19 mouse cellular contexts compared by ENCODE assay signal in the genomic region with DNA sequence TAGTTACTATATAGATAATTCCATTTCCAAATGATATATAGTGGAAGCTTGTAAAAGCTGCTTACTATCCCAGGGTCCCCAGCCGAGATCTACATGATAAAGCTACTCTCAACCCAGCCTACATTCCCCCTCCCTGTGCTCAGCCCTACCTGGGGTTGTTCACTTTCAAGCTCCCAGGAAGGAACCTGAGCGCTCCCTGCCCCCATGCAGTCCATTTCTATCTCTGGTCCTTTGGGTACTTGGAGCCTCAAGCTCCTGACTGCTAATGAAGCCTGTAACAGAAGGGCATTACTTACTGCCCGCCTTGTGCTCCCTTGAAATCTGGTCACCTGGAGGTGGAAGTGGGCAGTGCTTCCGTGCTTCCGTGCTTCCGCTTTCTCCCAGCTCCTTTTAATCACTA. TPM values are rescaled to one million over a fixed set of nuclear protein-coding genes. Genes with fewer than 3 reads are reported as not detected.
DNase-seq lines count a peak whose midpoint lies in the region; ATAC-seq and TF ChIP-seq lines count a peak whose summit lies in the region.
"Had no signal": no experiment of that assay in that cellular context is flagged by ENCODE, and none has a peak within 500 bp of the region (broad histone marks: within the 10 kb centered on the region; RNA-seq: fewer than 3 reads in every experiment).

No protein-coding gene starts in this region.

- no peak overlapping the region for H3K4me2 ChIP-seq in intestine, embryonic 15.5 days (replicated peaks)
- H3K4me2 ChIP-seq in intestine, embryonic 16.5 days (ENCODE audit: low read depth, low read length) = no peak overlapping the region
- no peak overlapping the region for H3K4me2 ChIP-seq in stomach, postnatal 0 days (replicated peaks; ENCODE audit: low read depth)
- H3K4me2 ChIP-seq: embryonic facial prominence, embryonic 12.5 days; forebrain, embryonic 15.5 days; liver, embryonic 13.5 days; neural tube, embryonic 15.5 days had no signal

- no peaks in the 10 kb centered on the region for H3K36me3 ChIP-seq in intestine, embryonic 15.5 days
- no peaks in the 10 kb centered on the region for H3K36me3 ChIP-seq in intestine, embryonic 16.5 days (ENCODE audit: control insufficient read depth, insufficient read depth, low read length)
- no peaks in the 10 kb centered on the region for H3K36me3 ChIP-seq in stomach, postnatal 0 days (ENCODE audit: control insufficient read depth, insufficient read depth, low read length)
- H3K36me3 ChIP-seq: embryonic facial prominence, embryonic 12.5 days; forebrain, embryonic 15.5 days; liver, embryonic 13.5 days; neural tube, embryonic 15.5 days had no signal

- TF ChIP-seq CTCF in lung, adult 2 months (IDR thresholded peaks at IDR 0.05; ENCODE audit: insufficient read depth, low read length) = 0 out of 2 replicates have a peak, but pooled peaks have one; percentile 14
- TF ChIP-seq CTCF in stomach, postnatal 0 days (IDR thresholded peaks at IDR 0.05; ENCODE audit: low read depth) = peak; percentile 47

- WGBS in intestine, embryonic 15.5 days = 65% methylated on average over 6 of the region's 6 CpGs
- 55% methylated on average over 6 of the region's 6 CpGs for WGBS in intestine, embryonic 16.5 days
- WGBS in lung, adult 2 months = 61% methylated on average over 6 of the region's 6 CpGs
- 54% methylated on average over 6 of the region's 6 CpGs for WGBS in stomach, postnatal 0 days

- no peak for DNase-seq in lung, adult 2 months
- DNase-seq in lung, postnatal 4 days = no peak
- DNase-seq in R1 (ENCODE audit: low read depth, low spot score) = peak; percentile 87
- DNase-seq in stomach, postnatal 0 days (ENCODE audit: low spot score) = no peak
- DNase-seq in spleen, postnatal 14 days (ENCODE audit: low spot score in 2 of 2) = no peak
- DNase-seq: adrenal gland, postnatal 10 days; cerebellum, adult 9-10 months; gastrocnemius, postnatal 36 days; kidney, postnatal 14 days; layer of hippocampus, adult 9-11 months; liver, embryonic 13.5 days; lung, postnatal 10 days had no signal

- 0 out of 2 replicates have a peak overlapping the region, but pooled peaks have one; percentile 36 for H3K27ac ChIP-seq in intestine, embryonic 15.5 days
- H3K27ac ChIP-seq in intestine, embryonic 16.5 days (ENCODE audit: low read length) = no peak overlapping the region
- H3K27ac ChIP-seq in stomach, postnatal 0 days (replicated peaks) = peak overlapping the region; percentile 86
- H3K27ac ChIP-seq: embryonic facial prominence, embryonic 12.5 days; forebrain, embryonic 15.5 days; left cerebral cortex, adult 2 months; liver, embryonic 13.5 days; neural tube, embryonic 15.5 days had no signal

- no peaks in the 10 kb centered on the region for H3K9me3 ChIP-seq in intestine, embryonic 15.5 days
- no peaks in the 10 kb centered on the region for H3K9me3 ChIP-seq in intestine, embryonic 16.5 days (ENCODE audit: control insufficient read depth, low read length)
- H3K9me3 ChIP-seq in stomach, postnatal 0 days (ENCODE audit: control insufficient read depth, low read length) = no peaks in the 10 kb centered on the region
- H3K9me3 ChIP-seq: embryonic facial prominence, embryonic 12.5 days; forebrain, embryonic 15.5 days; liver, embryonic 13.5 days; neural tube, embryonic 15.5 days had no signal

- H3K9ac ChIP-seq in intestine, embryonic 15.5 days = no peak overlapping the region
- H3K9ac ChIP-seq in intestine, embryonic 16.5 days (ENCODE audit: low read depth, low read length) = no peak overlapping the region
- H3K9ac ChIP-seq in stomach, postnatal 0 days (ENCODE audit: low read length) = no peak overlapping the region
- H3K9ac ChIP-seq: embryonic facial prominence, embryonic 12.5 days; forebrain, embryonic 15.5 days; liver, embryonic 13.5 days; neural tube, embryonic 15.5 days had no signal

- H3K27me3 ChIP-seq in intestine, embryonic 15.5 days (replicated peaks) = no peaks in the 10 kb centered on the region
- H3K27me3 ChIP-seq in intestine, embryonic 16.5 days (replicated peaks; ENCODE audit: control insufficient read depth, insufficient read depth, low read length) = no peaks in the 10 kb centered on the region
- no peaks in the 10 kb centered on the region for H3K27me3 ChIP-seq in stomach, postnatal 0 days (ENCODE audit: control insufficient read depth, insufficient read depth, low read length)
- H3K27me3 ChIP-seq: embryonic facial prominence, embryonic 12.5 days; forebrain, embryonic 15.5 days; liver, embryonic 13.5 days; neural tube, embryonic 15.5 days had no signal

- no peak for TF ChIP-seq POLR2A in lung, adult 2 months (IDR thresholded peaks at IDR 0.05; ENCODE audit: borderline replicate concordance, extremely low read depth, low read depth, low read length)

- no peak overlapping the region for H3K4me3 ChIP-seq in intestine, embryonic 15.5 days (replicated peaks)
- H3K4me3 ChIP-seq in intestine, embryonic 16.5 days (ENCODE audit: low read length) = no peak overlapping the region
- no peak overlapping the region for H3K4me3 ChIP-seq in lung, adult 2 months (replicated peaks; ENCODE audit: extremely low read depth, low read depth, low read length)
- H3K4me3 ChIP-seq in stomach, postnatal 0 days (ENCODE audit: low read depth, low read length) = no peak overlapping the region
- H3K4me3 ChIP-seq: embryonic facial prominence, embryonic 12.5 days; forebrain, embryonic 15.5 days; left cerebral cortex, adult 2 months; liver, embryonic 13.5 days; neural tube, embryonic 15.5 days had no signal

- peaks cover 32% of the 10 kb centered on the region for H3K4me1 ChIP-seq in intestine, embryonic 15.5 days (replicated peaks)
- H3K4me1 ChIP-seq in intestine, embryonic 16.5 days (ENCODE audit: control insufficient read depth, insufficient read depth, low read length) = peaks cover 43% of the 10 kb centered on the region
- H3K4me1 ChIP-seq in lung, adult 2 months (ENCODE audit: control insufficient read depth, insufficient read depth, low read length) = peaks cover 18% of the 10 kb centered on the region
- H3K4me1 ChIP-seq in stomach, postnatal 0 days (replicated peaks; ENCODE audit: control insufficient read depth, insufficient read depth) = no peaks in the 10 kb centered on the region; the same call in 1 of the 2 replicates
- H3K4me1 ChIP-seq: forebrain, embryonic 15.5 days; neural tube, embryonic 15.5 days had no signal

- TF ChIP-seq EP300 in stomach, postnatal 0 days (optimal IDR thresholded peaks at IDR 0.05) = no peak

- ATAC-seq in intestine, embryonic 15.5 days = no peak
- no peak for ATAC-seq in intestine, embryonic 16.5 days
- ATAC-seq in stomach, postnatal 0 days (ENCODE audit: low FRiP score, low TSS enrichment) = no peak
- ATAC-seq: forebrain, embryonic 15.5 days; midbrain, embryonic 16.5 days had no signal

RNA-seq across cellular contexts. Expression of a gene that starts 15.2 kb away (rescaled TPM):
- polyA plus RNA-seq in intestine, embryonic 15.5 days (2015; fragmentation: Nextera tagmentation; extraction: Ambion mirVana) = 152 and 158 TPM in 2 replicates
- 170 and 181 TPM in 2 replicates for polyA plus RNA-seq in intestine, embryonic 16.5 days (2015; fragmentation: Nextera tagmentation; extraction: Ambion mirVana)
- 124 and 140 TPM in 2 replicates for polyA plus RNA-seq in lung, adult 2 months (2012; rRNA removed)
- polyA plus RNA-seq in stomach, postnatal 0 days (2015; fragmentation: Nextera tagmentation; extraction: Ambion mirVana) = 118 and 131 TPM in 2 replicates

RNA-seq across cellular contexts. Expression of a gene that starts 45.1 kb away (rescaled TPM):
- polyA plus RNA-seq in intestine, embryonic 15.5 days (2015; fragmentation: Nextera tagmentation; extraction: Ambion mirVana) = 15.5 and 20.2 TPM in 2 replicates
- polyA plus RNA-seq in intestine, embryonic 16.5 days (2015; fragmentation: Nextera tagmentation; extraction: Ambion mirVana) = 8.4 and 10.6 TPM in 2 replicates
- 21.8 and 38.0 TPM in 2 replicates for polyA plus RNA-seq in lung, adult 2 months (2012; rRNA removed)
- polyA plus RNA-seq in stomach, postnatal 0 days (2015; fragmentation: Nextera tagmentation; extraction: Ambion mirVana) = 13.8 and 14.2 TPM in 2 replicates
